8 mouse cellular contexts compared by ENCODE assay signal in genomic region chr5:38580703-38581102, GRCm38 (mm10). TPM values are rescaled to one million over a fixed set of nuclear protein-coding genes. Genes with fewer than 3 reads are reported as not detected.
DNase-seq lines count a peak whose midpoint lies in the region; ATAC-seq lines count a peak whose summit lies in the region.

No protein-coding gene starts in this region.

- no peaks in the 10 kb centered on the region for H3K9me3 ChIP-seq in embryonic facial prominence, embryonic 15.5 days (replicated peaks)
- no peaks in the 10 kb centered on the region for H3K9me3 ChIP-seq in intestine, embryonic 14.5 days (ENCODE audit: control insufficient read depth, low read length)
- no peaks in the 10 kb centered on the region for H3K9me3 ChIP-seq in midbrain, embryonic 11.5 days (ENCODE audit: control insufficient read depth, low read length)

- H3K27me3 ChIP-seq in embryonic facial prominence, embryonic 15.5 days = no peaks in the 10 kb centered on the region
- H3K27me3 ChIP-seq in intestine, embryonic 14.5 days (replicated peaks; ENCODE audit: control insufficient read depth, insufficient read depth, low read length) = no peaks in the 10 kb centered on the region
- no peaks in the 10 kb centered on the region for H3K27me3 ChIP-seq in midbrain, embryonic 11.5 days (ENCODE audit: control insufficient read depth, insufficient read depth, low read length)

- ATAC-seq in frontal cortex, adult (ENCODE audit: low TSS enrichment) = peak; percentile 80
- peak; percentile 69 for ATAC-seq in embryonic facial prominence, embryonic 15.5 days (ENCODE audit: insufficient number of reproducible peaks, low FRiP score, low TSS enrichment, low read depth)
- ATAC-seq in intestine, embryonic 14.5 days (replicated peaks; ENCODE audit: low FRiP score, low TSS enrichment, low read depth) = 0 out of 2 replicates have a peak, but pooled peaks have one; percentile 43
- ATAC-seq in midbrain, embryonic 11.5 days (ENCODE audit: low FRiP score) = peak; percentile 64

- no peaks in the 10 kb centered on the region for H3K4me1 ChIP-seq in embryonic facial prominence, embryonic 15.5 days
- H3K4me1 ChIP-seq in intestine, embryonic 14.5 days (replicated peaks; ENCODE audit: control insufficient read depth, insufficient read depth, low read length) = no peaks in the 10 kb centered on the region
- no peaks in the 10 kb centered on the region for H3K4me1 ChIP-seq in midbrain, embryonic 11.5 days (ENCODE audit: control insufficient read depth, insufficient read depth, low read length)

- H3K36me3 ChIP-seq in embryonic facial prominence, embryonic 15.5 days = no peaks in the 10 kb centered on the region
- H3K36me3 ChIP-seq in intestine, embryonic 14.5 days (ENCODE audit: control insufficient read depth, insufficient read depth, low read length) = no peaks in the 10 kb centered on the region
- no peaks in the 10 kb centered on the region for H3K36me3 ChIP-seq in midbrain, embryonic 11.5 days (ENCODE audit: control insufficient read depth, insufficient read depth, low read length)

- no peak overlapping the region for H3K9ac ChIP-seq in embryonic facial prominence, embryonic 15.5 days
- H3K9ac ChIP-seq in intestine, embryonic 14.5 days (ENCODE audit: low read length) = no peak overlapping the region
- no peak overlapping the region for H3K9ac ChIP-seq in midbrain, embryonic 11.5 days (ENCODE audit: low read length)

- WGBS in embryonic facial prominence, embryonic 15.5 days = 31% methylated on average over 6 of the region's 6 CpGs
- WGBS in intestine, embryonic 14.5 days = 24% methylated on average over 6 of the region's 6 CpGs
- WGBS in midbrain, embryonic 11.5 days = 34% methylated on average over 6 of the region's 6 CpGs

- no peak for DNase-seq in frontal cortex, postnatal 14 days (ENCODE audit: low spot score in 2 of 2)
- DNase-seq in urinary bladder, postnatal 36 days (ENCODE audit: low spot score in 2 of 2) = peak; percentile 14 to 30
- no peak for DNase-seq in urinary bladder, postnatal 4 days (ENCODE audit: low spot score in 2 of 2)
- DNase-seq in intestine, embryonic 14.5 days (ENCODE audit: low spot score) = peak; percentile 65
- peak; percentile 90 for DNase-seq in midbrain, embryonic 11.5 days (ENCODE audit: low spot score, missing footprints)
- DNase-seq in thymus, postnatal 36 days = peak; percentile 11 to 14

- no peak overlapping the region for H3K4me2 ChIP-seq in embryonic facial prominence, embryonic 15.5 days (replicated peaks)
- no peak overlapping the region for H3K4me2 ChIP-seq in intestine, embryonic 14.5 days (ENCODE audit: low read length)
- H3K4me2 ChIP-seq in midbrain, embryonic 11.5 days = no peak overlapping the region

- H3K27ac ChIP-seq in embryonic facial prominence, embryonic 15.5 days (replicated peaks) = no peak overlapping the region
- no peak overlapping the region for H3K27ac ChIP-seq in intestine, embryonic 14.5 days (ENCODE audit: low read depth)
- H3K27ac ChIP-seq in midbrain, embryonic 11.5 days (ENCODE audit: low read depth, low read length) = no peak overlapping the region

- H3K4me3 ChIP-seq in embryonic facial prominence, embryonic 15.5 days (replicated peaks) = no peak overlapping the region
- H3K4me3 ChIP-seq in intestine, embryonic 14.5 days (ENCODE audit: low read depth, low read length) = no peak overlapping the region
- H3K4me3 ChIP-seq in midbrain, embryonic 11.5 days (ENCODE audit: low read depth, low read length) = no peak overlapping the region

RNA-seq across cellular contexts. Expression of gene Wdr1, which starts 17.7 kb away (rescaled TPM):
- polyA plus RNA-seq in embryonic facial prominence, embryonic 15.5 days (2015; fragmentation: Nextera tagmentation; extraction: Ambion mirVana) = 223 and 232 TPM in 2 replicates
- 246 and 275 TPM in 2 replicates for polyA plus RNA-seq in intestine, embryonic 14.5 days (2014; fragmentation: Nextera tagmentation; extraction: Ambion mirVana)
- polyA plus RNA-seq in midbrain, embryonic 11.5 days (2014; fragmentation: Nextera tagmentation; extraction: Ambion mirVana) = 152 and 156 TPM in 2 replicates

Comparison
In these comparisons a context has a peak if more than half of its experiments do, and no peak if none do; other contexts are left out.
1. DNase-seq: peak in urinary bladder, postnatal 36 days (2 of 2), intestine, embryonic 14.5 days (single experiment), midbrain, embryonic 11.5 days (single experiment) and thymus, postnatal 36 days (2 of 2); none in frontal cortex, postnatal 14 days (0 of 2) and urinary bladder, postnatal 4 days (0 of 2).
2. Peak in every context shown above with its lines, with median percentiles within 50 percentile points of each other: ATAC-seq.